Mouse (Mus musculus): ENCODE measurements around the gene Palm3.
"Not testable (repeated sequence)": the region's sequence is repeated elsewhere in the genome, so short reads cannot be mapped to it uniquely, and the experiment has no call there.

Palm3 gene

DNA sequence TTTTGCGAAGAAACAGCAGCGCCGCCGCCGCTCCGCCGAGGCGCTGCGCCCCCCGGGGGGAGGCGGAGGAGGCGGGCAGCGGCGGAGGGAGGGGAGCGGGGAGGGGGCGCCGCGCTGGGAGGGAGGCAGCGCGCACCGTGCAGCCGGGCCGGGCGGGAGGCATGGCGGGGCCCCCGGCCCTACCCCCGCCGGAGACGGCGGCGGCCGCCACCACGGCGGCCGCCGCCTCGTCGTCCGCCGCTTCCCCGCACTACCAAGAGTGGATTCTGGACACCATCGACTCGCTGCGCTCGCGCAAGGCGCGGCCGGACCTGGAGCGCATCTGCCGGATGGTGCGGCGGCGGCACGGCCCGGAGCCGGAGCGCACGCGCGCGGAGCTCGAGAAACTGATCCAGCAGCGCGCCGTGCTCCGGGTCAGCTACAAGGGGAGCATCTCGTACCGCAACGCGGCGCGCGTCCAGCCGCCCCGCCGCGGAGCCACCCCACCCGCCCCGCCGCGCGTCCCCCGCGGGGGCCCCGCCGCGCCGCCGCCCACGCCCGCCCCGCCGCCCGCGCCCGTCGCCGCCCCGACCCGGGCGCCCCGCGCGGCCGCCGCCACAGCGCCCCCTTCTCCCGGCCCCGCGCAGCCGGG is 23.6 kb upstream of the Palm3 start, which contains the start of gene Samd1:
Gene Samd1 (plus strand): TSS at position 162 of the 631 bp plus-strand sequence.
- DNase-seq (ENCODE audit: low spot score in 2 of 2): peak; percentile 56 to 85

DNA sequence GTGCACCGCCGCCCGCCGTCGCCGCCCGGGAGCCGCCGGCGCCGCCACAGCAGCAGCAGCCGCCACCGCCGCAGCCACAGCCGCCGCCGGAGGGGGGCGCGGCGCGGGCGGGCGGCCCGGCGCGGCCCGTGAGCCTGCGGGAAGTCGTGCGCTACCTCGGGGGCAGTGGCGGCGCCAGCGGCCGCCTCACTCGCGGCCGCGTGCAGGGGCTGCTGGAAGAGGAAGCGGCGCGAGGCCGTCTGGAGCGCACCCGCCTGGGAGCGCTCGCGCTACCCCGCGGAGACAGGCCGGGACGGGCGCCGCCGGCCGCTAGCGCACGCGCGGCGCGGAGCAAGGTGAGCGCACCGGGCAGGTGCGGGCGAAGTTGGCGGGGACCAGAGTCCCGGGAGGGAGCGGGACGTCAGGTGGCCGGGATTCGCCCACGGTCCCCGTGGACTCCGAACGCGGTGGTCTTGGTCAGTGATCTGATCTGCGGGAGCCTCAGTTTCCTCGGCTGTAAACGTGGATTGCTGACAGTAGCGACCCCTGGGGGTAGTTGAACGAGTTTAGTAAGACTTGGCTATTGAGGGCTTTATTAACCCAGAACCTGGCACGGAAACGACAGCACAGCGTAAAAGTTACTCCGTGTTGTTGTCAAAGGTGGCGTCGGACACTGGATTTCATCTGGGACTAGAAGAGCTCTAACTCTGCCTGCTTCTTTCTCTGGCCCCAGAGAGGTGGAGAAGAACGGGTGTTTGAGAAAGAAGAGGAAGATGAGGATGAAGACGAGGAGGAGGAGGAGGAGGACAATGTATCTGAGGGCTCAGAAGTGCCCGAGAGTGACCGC is 22.8 kb upstream of the Palm3 start:
- peak; percentile 66 to 86 for DNase-seq (ENCODE audit: low spot score in 2 of 2)

DNA sequence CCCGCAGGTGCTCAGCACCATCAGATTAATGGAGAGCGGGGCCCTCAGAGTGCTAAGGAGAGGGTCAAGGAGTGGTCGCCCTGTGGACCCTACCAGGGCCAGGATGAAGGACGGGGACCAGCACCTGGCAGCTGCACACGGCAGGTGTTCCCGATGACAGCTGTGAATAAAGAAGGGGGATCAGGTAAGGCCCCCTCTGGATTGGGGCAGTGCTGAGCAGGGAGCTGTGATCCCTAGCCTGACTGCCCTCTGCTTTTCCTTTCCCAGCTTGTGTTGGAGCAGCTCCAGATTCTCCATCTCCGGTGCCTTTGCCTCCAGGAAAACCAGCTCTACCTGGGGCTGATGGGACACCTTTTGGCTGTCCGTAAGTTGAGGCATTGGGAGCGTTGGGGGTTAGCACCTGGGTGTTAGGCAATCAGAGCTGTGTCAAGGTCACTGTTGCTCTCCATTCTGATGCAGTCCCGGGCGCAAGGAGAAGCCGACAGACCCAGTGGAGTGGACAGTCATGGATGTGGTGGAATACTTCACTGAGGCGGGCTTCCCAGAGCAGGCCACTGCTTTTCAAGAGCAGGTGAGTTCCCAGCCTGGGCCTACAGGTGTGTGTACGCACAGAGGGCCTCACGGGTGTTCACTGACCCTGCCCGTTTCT is 22.1 kb upstream of the Palm3 start:
- DNase-seq (ENCODE audit: low spot score in 2 of 2): no peak

DNA sequence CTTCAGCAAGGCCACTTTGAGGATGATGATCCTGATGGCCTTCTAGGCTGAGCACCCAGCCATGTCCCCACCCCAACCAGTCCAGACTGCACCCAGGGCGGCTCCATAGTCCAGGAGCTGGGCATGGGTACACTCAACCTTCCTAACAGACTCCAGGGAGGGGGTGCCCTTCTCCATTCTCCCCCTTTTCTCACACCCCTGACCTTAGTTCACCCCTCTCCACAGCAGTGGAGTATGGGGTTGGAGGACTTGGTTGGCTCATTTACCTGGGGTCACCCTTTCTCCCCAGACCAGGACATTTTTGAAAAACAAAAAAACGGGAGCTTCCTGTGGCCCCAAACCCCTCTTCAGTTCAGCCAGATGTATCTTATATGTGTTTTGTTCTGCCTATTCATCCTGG is 21.4 kb upstream of the Palm3 start:
- no peak for DNase-seq (ENCODE audit: low spot score in 2 of 2)

DNA sequence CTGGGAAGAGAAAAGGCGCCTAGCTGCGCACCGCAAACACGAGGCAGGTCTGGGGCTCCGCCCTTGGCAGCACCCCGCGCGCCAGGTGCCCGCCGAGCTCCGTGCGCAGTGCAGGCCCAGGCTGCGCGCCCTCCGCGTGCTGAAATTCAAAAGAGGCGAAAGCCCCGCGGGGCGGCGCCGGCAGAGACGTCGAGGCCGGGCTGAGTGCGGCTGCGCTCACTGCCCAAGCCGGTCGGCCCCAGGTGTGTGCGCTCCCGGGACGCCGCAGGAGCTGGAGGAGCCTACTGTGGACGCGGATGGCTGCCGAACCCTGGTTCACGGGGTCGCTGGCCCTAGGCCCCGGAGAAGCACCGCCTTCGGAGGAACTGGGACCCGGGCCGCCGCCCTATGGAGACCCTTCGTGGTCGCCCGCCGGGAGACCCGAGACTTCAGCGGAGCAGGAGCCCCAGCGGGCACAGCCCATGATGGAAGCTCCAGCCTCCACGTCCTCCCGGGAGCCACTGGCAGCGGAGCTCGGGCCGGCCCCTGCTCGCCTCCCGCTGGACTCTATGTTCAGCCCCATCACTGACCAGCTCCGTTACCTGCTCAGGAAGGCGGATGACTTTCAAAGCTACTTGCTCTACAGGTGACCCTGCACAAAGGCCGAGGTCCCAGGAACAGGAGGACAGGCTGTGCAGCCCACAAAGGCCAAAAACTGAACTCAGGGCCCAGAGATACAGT is 19.8 kb upstream of the Palm3 start, which contains the start of gene 1700067K01Rik:
Gene 1700067K01Rik (plus strand): TSS at position 222 of the 720 bp plus-strand sequence.
- DNase-seq (ENCODE audit: low spot score in 2 of 2): no peak

DNA sequence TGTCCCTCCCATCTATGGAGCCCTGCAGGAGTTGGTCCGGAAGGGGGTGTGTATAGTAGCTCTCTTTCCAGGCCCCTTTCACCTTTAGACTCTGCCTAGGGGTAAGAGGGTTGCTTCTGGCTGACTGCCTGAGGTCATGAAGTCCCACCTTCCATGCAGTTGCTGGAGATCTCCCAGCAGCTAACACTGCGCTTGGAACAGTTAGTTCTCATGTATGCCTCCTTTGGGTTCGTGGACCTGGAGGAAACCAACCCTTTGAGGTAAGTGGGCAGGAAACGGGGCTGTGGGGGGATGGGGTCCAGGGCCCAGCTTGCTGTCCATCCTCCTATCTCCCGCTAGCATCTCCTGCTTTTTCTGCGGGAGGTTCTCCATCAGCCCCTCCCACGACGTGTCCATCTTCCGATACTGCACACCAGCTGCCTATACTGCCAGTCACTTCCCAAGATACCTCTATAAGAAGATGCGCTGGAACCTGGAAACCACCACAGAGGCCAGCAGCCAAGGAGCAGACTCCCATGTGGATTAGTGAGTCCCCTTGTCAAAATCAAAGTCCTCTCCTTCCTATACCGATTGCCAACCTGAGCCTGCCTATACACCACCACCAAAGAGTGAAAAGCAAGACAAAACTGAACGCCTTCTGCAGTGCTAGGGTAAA is 18.2 kb upstream of the Palm3 start:
- no peak for DNase-seq (ENCODE audit: low spot score in 2 of 2)

DNA sequence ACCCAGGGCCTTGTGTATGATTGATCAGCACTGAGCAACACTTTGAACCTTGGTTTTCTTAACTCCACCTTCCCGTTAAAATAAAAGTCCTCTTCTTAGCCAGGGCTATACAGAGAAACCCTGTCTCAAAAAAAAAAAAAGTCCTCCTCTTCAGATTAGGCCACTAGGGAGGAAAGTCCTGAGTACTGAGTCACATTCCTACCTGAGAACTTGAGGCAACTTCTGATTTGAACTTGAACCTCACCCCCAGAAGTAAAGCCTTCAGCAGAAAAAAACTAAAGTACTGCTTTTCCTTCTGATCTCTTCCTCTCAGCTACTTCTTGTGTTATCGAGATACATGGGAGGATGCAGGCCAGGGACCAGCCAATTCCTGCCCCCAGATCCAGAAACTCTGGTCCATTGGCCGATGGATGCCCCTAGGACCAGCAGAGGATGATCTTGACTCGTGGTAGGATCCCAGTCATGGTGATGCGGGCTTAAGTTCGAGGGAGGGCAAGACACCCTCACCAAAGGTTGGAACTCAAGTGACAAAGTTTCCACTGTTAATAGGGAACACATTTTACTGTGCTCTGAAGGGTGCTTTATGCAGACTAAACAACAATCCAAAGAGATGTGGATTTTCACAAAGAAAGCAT is 17.5 kb upstream of the Palm3 start:
- DNase-seq (ENCODE audit: low spot score in 2 of 2): no peak

DNA sequence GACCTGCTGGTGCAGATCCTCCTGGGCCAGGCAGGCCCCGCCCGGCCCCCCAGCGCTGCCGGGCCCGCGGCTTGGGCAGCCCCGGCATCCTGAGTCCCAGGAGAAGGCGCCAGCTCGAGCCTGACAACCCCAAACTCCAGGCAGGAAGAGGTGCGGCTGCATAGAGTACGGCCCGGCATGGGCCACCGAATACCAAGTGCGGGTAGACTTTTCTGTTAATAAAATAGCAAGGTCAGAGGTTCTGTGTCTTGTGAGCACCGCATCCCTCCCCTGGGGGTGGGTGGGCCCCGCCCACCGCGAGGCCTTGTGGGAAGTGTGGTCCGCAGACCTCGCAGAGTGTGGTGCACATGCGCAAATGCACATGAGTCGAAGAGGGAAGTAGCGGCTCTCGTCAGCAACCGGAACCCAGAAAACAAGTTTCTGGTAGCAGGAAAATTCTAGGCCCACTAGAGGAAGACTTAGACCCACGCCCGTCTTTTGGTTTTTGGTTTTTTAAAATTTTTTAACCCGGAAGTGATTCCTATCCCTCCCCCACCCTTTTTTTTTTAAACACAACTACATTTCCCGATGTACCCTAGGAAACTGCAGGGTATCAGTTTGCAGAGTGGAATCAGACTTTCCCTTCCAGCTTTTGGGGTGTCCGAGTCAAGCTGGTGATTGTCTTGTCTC is 16.6 kb upstream of the Palm3 start:
- peak; percentile 93 to 96 for DNase-seq (ENCODE audit: low spot score in 2 of 2)

DNA sequence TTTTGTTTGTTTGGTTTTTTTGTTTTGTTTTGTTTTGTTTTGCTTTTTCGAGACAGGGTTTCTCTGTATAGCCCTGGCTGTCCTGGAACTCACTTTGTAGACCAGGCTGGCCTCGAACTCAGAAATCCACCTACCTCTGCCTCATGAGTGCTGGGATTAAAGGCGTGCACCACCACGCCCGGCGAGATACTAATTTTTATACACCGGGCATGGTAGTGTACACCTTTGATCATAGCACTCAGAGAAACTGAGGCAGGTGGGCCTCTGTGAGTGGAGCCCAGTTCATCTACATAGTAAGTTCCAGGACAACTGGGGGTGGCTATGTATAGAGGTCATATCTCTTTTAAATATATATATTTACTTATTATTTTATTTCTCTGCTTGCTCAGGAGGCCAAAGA is 15.8 kb upstream of the Palm3 start:
- not testable (repeated sequence) for DNase-seq (ENCODE audit: low spot score in 2 of 2)

DNA sequence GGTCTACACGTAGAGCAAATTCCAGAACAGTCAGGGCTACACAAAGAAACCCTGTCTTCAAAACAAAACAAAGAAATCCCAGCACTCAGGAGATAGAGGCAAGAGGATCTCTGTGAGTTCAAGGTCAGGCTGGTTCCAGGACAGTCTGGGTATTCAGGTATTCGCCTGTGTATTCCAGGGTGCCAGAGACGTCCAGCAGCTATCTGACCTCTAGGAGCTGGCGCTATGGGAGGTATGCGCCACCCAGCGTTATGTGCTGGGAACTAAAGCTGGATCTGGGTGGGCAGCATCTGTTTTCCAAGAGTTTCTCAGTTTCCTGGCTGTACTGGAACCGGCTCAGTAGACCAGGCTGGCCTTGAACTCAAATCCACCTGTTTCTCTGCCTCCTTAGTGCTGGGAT is 12.9 kb upstream of the Palm3 start:
- no peak for DNase-seq (ENCODE audit: low spot score in 2 of 2)

DNA sequence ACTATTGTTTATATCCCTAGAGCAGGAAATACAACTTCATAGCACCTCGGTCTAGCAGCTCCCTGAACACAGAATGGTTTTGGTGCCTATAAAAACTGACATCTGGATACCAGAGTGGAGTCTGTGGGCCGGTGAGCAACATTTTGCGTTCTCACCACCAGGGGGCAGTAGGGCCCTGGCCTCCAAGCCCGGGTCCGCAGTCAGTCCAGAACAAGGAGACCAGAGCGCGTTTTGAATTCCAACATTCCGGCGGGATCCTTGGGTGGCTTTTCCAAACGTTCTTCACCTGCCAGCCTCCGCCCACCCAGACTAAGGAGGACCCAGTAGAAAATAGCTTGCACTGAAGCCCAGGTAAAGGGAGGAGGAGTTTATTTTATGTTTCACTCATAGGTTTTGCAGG is 11.4 kb upstream of the Palm3 start:
- peak; percentile 81 to 93 for DNase-seq (ENCODE audit: low spot score in 2 of 2)

DNA sequence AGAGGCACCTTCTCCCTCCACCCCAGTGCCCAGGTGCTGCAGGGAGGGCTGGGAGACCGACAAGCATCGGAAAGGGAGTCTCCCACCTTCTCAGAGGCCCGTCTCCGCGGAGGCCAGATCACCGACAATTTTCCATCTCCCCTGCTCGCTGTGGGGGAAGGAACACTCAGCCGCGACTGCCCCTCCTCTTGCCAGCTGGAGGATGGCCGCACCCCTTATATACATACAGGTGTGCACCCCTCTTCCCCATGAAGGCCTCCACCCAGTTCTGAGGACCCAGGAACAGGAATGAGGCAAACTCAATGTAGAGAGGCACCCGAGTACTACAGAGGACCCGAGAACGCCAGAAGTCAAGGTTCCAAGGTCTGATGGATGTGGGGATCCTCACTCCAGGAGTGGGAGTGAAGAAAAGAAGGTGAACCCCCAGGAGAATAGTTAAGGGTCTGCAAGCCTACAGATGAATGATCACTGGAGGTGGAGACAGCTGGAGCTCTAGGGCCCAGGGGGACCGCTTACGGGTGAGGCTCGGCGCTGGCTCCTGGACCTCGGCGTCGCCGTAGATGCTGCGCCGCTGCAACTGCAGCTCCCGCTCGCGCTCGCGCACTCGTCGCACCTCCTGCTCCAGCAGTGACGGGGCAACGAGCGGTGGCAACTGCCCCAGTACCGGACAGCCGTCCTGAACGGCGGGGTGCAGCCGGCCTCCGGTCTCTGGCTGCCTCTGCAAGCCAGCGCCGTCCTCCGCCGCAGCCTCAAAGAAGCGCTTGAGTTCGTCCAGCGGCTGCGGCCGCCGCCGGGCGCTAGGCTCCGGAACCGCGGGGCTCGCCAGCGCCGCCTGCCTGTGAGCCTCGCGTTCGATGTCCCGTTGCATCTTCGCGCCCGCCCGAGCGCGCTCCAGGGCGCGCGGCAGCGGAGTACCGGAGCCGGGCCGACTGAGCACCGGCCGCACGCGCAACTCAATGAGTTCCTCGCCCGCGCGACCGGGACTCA is 10.4 kb upstream of the Palm3 start:
- peak; percentile 67 to 89 for DNase-seq (ENCODE audit: low spot score in 2 of 2)

DNA sequence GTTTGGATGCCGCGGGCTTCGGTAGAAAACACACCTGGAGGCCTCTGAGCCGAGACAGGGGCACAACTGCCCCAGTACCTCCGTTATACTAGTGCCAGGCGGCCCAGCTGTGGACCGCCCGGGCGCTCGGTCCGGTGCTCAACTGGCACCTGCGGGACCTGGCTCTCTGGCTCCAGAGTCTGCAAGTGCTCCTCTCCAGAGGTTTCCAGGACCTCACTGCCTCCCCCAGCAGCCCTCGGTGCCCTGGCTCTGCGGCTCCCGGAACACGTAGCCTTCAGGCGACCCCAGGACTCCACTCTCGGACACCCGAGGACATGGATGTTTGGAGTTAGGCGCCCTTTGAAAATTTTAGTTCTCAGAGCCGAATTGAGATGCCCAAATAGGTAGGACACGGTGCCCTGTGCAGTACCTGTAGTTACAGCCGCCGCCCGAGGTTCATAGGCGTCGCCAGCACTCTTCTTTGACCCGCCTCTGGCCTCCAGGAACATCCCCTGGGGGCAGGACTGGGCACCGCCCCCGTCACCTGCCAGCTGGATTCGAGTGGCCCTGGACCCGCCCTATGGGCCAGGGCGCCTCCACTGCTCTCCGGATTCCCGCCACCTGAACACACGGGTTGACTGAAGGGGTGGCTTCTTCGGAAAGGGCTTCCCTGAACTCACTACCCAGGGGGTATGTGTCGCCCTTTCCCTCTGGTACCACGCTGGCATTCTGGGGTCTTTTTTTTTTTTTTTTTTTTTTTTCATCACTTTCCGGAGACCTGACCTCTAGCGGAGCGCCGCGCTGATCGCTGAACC is 9.4 kb upstream of the Palm3 start, which contains the start of gene 2210011C24Rik:
Gene 2210011C24Rik (minus strand): TSS at position 467 of the 794 bp plus-strand sequence.
- DNase-seq (ENCODE audit: low spot score in 2 of 2): no peak

DNA sequence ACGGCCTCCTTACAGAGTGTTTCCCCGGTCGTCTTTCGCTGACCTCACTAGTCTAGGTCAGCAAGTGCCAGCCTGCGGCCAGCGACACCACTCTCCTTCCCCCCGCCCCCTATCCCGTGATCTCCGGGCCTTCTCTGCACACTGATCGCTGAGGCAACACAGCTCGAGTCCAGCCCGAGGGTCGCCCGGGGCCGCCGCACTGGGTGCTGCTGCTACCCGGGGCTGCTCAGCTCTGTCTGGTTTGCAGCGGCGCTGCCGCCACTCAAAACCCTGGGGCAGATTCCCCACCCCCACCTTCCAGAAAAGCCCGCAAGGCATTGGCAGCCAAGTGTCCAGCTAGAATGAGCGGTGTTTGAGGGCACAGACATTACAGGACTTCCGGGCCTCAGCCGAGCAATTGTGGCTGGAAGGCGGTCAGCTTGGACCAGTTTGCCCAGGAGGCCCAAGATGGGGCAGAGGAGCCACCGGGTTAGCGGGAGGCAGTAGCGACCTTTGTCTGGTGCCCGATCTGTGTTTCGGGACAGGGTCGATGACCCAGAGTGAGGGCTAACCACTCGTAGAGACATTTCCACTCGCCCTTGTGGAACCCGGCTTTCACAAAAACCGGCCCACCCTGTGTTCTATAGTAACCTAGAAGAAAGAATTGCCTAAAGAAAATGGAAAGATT is 8.6 kb upstream of the Palm3 start:
- DNase-seq (ENCODE audit: low spot score in 2 of 2): no peak

DNA sequence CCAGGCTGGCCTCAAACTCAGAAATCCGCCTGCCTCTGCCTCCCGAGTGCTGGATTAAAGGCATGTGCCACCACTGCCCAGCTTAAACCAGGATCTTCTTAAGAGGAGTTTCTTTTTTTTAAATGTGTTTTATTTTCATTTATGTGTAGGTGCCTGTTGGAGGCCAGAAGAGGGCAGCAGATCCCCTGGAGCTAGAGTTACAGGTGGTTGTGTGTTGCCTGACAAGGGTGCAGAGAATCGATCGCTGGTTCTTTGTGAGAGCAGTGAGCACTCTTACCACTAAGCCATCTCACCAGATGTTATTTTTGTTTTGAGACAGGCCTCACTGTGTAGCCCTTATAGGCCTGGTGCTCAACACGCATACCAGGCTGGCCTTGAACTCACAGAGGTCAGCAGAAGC is 5.4 kb upstream of the Palm3 start:
- no peak for DNase-seq (ENCODE audit: low spot score in 2 of 2)

DNA sequence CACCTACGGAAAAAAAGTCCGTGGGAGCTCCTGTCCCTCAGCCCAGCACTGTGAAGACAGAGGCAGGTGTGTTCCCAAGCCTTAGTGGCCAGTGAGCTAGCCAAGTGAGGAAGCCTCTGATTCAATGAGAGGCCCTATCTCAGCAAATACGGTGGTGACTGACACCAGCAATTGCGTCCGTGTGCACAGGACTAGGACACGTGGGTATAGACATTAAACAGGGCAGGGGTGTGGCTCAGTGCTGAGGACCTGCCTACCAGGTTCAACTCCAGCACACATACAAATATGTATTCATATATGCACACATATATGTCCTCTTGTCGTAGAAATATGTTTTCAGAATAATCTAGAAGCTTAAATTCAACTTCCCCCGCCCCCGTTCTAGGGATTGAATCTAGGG is 1.5 kb upstream of the Palm3 start:
- no peak for DNase-seq (ENCODE audit: low spot score in 2 of 2)

DNA sequence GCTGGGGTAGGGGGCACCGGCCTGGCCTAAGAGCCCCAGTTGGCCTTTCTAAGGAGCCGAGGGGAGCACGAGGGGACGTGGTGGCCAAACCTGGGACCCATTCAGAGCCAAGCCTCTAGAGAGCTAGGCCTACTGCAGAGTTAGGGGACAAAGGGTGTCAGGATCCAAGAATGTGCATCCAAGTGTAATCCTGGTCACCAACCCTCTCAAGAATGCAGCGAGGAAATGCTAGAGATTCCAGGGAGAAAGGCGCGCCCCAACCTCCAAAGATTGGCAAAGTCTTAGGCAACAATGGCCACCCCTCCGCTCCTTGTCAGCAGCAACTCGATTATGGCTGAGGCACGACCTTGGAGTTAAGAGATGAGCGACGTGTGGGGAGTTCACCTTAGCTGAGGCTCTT is 298 bp downstream of the Palm3 start:
- DNase-seq (ENCODE audit: low spot score in 2 of 2): no peak

DNA sequence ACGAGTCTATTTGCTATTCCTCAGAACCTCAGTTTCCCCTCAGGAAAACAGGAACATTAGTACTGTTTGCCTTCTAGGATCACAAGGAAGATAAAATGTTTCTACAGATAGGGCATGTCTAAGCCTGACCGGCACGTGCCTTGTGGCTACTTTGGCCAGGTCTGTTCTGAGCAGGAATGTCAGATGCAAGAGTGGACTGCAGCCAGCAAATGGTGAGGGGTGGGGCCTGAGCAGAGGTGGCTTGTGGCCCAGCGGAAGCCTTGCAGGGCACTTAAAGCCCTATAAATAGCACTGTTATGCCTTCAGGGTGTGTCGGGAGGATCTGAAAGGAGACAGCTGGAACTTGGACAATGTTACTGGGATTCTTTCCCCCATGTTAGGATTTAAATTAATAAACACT is 1.8 kb downstream of the Palm3 start:
- DNase-seq (ENCODE audit: low spot score in 2 of 2): no peak
